ENCODE assay signal across 16 mouse cellular contexts in genomic region chr14:95865676-95866416, GRCm38 (mm10). TPM values are rescaled to one million over a fixed set of nuclear protein-coding genes. Genes with fewer than 3 reads are reported as not detected.
DNase-seq lines count a peak whose midpoint lies in the region; ATAC-seq and TF ChIP-seq lines count a peak whose summit lies in the region.
"Had no signal": no experiment of that assay in that cellular context is flagged by ENCODE, and none has a peak within 500 bp of the region (broad histone marks: within the 10 kb centered on the region; RNA-seq: fewer than 3 reads in every experiment).

No protein-coding gene starts in this region.

- DNase-seq in embryonic facial prominence, embryonic 10.5 days (ENCODE audit: low spot score), result no peak
- DNase-seq in cerebellum, adult 9-10 months, result peak; percentile 7
- DNase-seq in forebrain, postnatal 0 days, result peak; percentile 15
- no peak for DNase-seq in left cerebral cortex, adult 2 months (ENCODE audit: extremely low spot score in 1 of 2, low spot score in 2 of 2)
- no peak for DNase-seq in gastrocnemius, adult 8-10 months (ENCODE audit: low spot score in 2 of 2)
- DNase-seq in testis, postnatal 14 days (ENCODE audit: low spot score), result no peak
- DNase-seq: heart, adult 2 months; liver; right cerebral cortex, adult 18-20 months; thymus, adult 18-20 months had no signal

- H3K27me3 ChIP-seq in embryonic facial prominence, embryonic 12.5 days, result no peaks in the 10 kb centered on the region
- H3K27me3 ChIP-seq in embryonic facial prominence, embryonic 10.5 days (replicated peaks; ENCODE audit: low read depth, poor library complexity, severe bottlenecking), result no peaks in the 10 kb centered on the region
- no peaks in the 10 kb centered on the region for H3K27me3 ChIP-seq in forebrain, postnatal 0 days (ENCODE audit: insufficient read depth, low read length)
- H3K27me3 ChIP-seq in neural tube, embryonic 13.5 days, result no peaks in the 10 kb centered on the region
- H3K27me3 ChIP-seq: lung, embryonic 15.5 days had no signal

- H3K9ac ChIP-seq in embryonic facial prominence, embryonic 12.5 days, result no peak overlapping the region
- no peak overlapping the region for H3K9ac ChIP-seq in forebrain, postnatal 0 days
- no peak overlapping the region for H3K9ac ChIP-seq in neural tube, embryonic 13.5 days
- H3K9ac ChIP-seq: lung, embryonic 15.5 days had no signal

- 61% methylated on average over 7 of the region's 7 CpGs for WGBS in embryonic facial prominence, embryonic 12.5 days
- WGBS in embryonic facial prominence, embryonic 10.5 days, result 75% methylated on average over 7 of the region's 7 CpGs
- 18% methylated on average over 7 of the region's 7 CpGs for WGBS in forebrain, postnatal 0 days
- 62% methylated on average over 7 of the region's 7 CpGs for WGBS in neural tube, embryonic 13.5 days

- no peaks in the 10 kb centered on the region for H3K9me3 ChIP-seq in embryonic facial prominence, embryonic 12.5 days
- no peaks in the 10 kb centered on the region for H3K9me3 ChIP-seq in embryonic facial prominence, embryonic 10.5 days
- H3K9me3 ChIP-seq in forebrain, postnatal 0 days (ENCODE audit: low read length), result no peaks in the 10 kb centered on the region
- H3K9me3 ChIP-seq in neural tube, embryonic 13.5 days, result no peaks in the 10 kb centered on the region
- H3K9me3 ChIP-seq: lung, embryonic 15.5 days had no signal

- no peak overlapping the region for H3K27ac ChIP-seq in embryonic facial prominence, embryonic 12.5 days
- H3K27ac ChIP-seq in embryonic facial prominence, embryonic 10.5 days (replicated peaks), result no peak overlapping the region
- no peak overlapping the region for H3K27ac ChIP-seq in forebrain, postnatal 0 days (ENCODE audit: low read depth, low read length)
- no peak overlapping the region for H3K27ac ChIP-seq in neural tube, embryonic 13.5 days (replicated peaks)
- H3K27ac ChIP-seq in left cerebral cortex, adult 2 months, result no peak overlapping the region
- H3K27ac ChIP-seq: heart, adult 2 months; lung, embryonic 15.5 days had no signal

- no peak overlapping the region for H3K4me2 ChIP-seq in embryonic facial prominence, embryonic 12.5 days (replicated peaks)
- no peak overlapping the region for H3K4me2 ChIP-seq in forebrain, postnatal 0 days (ENCODE audit: low read depth)
- H3K4me2 ChIP-seq in neural tube, embryonic 13.5 days, result no peak overlapping the region
- H3K4me2 ChIP-seq: lung, embryonic 15.5 days had no signal

- ATAC-seq in embryonic facial prominence, embryonic 12.5 days (ENCODE audit: insufficient number of reproducible peaks, insufficient read depth, low FRiP score, low TSS enrichment), result 0 out of 2 replicates have a peak, but pooled peaks have one; percentile 35
- peak; percentile 34 for ATAC-seq in forebrain, postnatal 0 days
- peak; percentile 77 for ATAC-seq in neural tube, embryonic 13.5 days (ENCODE audit: low read depth)

- 0 out of 2 replicates have a peak, but pooled peaks cover 2% of the 10 kb centered on the region for H3K4me1 ChIP-seq in embryonic facial prominence, embryonic 12.5 days
- H3K4me1 ChIP-seq in embryonic facial prominence, embryonic 10.5 days, result no peaks in the 10 kb centered on the region
- H3K4me1 ChIP-seq in forebrain, postnatal 0 days (ENCODE audit: insufficient read depth), result no peaks in the 10 kb centered on the region
- H3K4me1 ChIP-seq in neural tube, embryonic 13.5 days (replicated peaks), result no peaks in the 10 kb centered on the region
- H3K4me1 ChIP-seq: lung, embryonic 15.5 days had no signal

- no peak for TF ChIP-seq CTCF in forebrain, postnatal 0 days (IDR thresholded peaks at IDR 0.05; ENCODE audit: low read depth)
- no peak for TF ChIP-seq CTCF in left cerebral cortex, adult 2 months (IDR thresholded peaks at IDR 0.05)

- intact Hi-C loops in left cerebral cortex, adult 2 months (cut with DNase I), result no loop called here

- H3K4me3 ChIP-seq in embryonic facial prominence, embryonic 12.5 days, result no peak overlapping the region
- no peak overlapping the region for H3K4me3 ChIP-seq in embryonic facial prominence, embryonic 10.5 days
- H3K4me3 ChIP-seq in forebrain, postnatal 0 days (ENCODE audit: low read depth, low read length), result no peak overlapping the region
- H3K4me3 ChIP-seq in neural tube, embryonic 13.5 days, result no peak overlapping the region
- no peak overlapping the region for H3K4me3 ChIP-seq in left cerebral cortex, adult 2 months
- H3K4me3 ChIP-seq: heart, adult 2 months; lung, embryonic 15.5 days had no signal

- H3K36me3 ChIP-seq in embryonic facial prominence, embryonic 12.5 days, result no peaks in the 10 kb centered on the region
- H3K36me3 ChIP-seq in embryonic facial prominence, embryonic 10.5 days (replicated peaks), result no peaks in the 10 kb centered on the region
- H3K36me3 ChIP-seq in forebrain, postnatal 0 days (ENCODE audit: insufficient read depth), result no peaks in the 10 kb centered on the region
- no peaks in the 10 kb centered on the region for H3K36me3 ChIP-seq in neural tube, embryonic 13.5 days
- H3K36me3 ChIP-seq: lung, embryonic 15.5 days had no signal

RNA-seq across cellular contexts. Expression of gene 4921530L21Rik, which starts 15.2 kb away (rescaled TPM):
- not detected in 2 replicates for polyA plus RNA-seq in embryonic facial prominence, embryonic 12.5 days (2016; fragmentation: Nextera tagmentation; extraction: Ambion mirVana)
- polyA plus RNA-seq in embryonic facial prominence, embryonic 10.5 days (2016; fragmentation: Nextera tagmentation; extraction: Ambion mirVana), result not detected in 2 replicates
- not detected in 2 replicates for total RNA-seq in forebrain, postnatal 0 days (2014; rRNA removed)
- 0.13 TPM in 1 of 2 replicates, not detected in the other for polyA plus RNA-seq in forebrain, postnatal 0 days (2015; fragmentation: Nextera tagmentation; extraction: Ambion mirVana)
- polyA plus RNA-seq in neural tube, embryonic 13.5 days (2015; fragmentation: Nextera tagmentation; extraction: Ambion mirVana), result not detected in 2 replicates
- under 1 TPM in 1 of 2 experiments, not detected in 1; 0.30 TPM for total RNA-seq in left cerebral cortex, adult 2 months (2021)
- not detected for total RNA-seq in gastrocnemius, adult 8-10 months (2022)
- total RNA-seq: ES-E14; heart, adult 2 months; hematopoietic stem cell, adult 5-6 weeks had no signal
- polyA plus RNA-seq: heart, adult 2 months; kidney, embryonic 14.5 days; lung, embryonic 15.5 days had no signal

Comparison
In these comparisons a context has a peak if more than half of its experiments do, and no peak if none do; other contexts are left out.
1. DNase-seq: peak in cerebellum, adult 9-10 months (single experiment) and forebrain, postnatal 0 days (single experiment); none in embryonic facial prominence, embryonic 10.5 days (single experiment), left cerebral cortex, adult 2 months (0 of 2), gastrocnemius, adult 8-10 months (0 of 2) and testis, postnatal 14 days (single experiment).
2. Peak in every context shown above with its lines, with median percentiles within 50 percentile points of each other: ATAC-seq.